Mouse (Mus musculus): ENCODE measurements around the gene Fam118b. TPM values are rescaled to one million over a fixed set of nuclear protein-coding genes. Genes with fewer than 3 reads are reported as not detected.

Gene Fam118b
- polyA plus RNA-seq, 1 experiment from 2014 or later: 11.4 TPM

- 73% methylated on average over 3 of the region's 3 CpGs for WGBS (ENCODE audit: insufficient replicate concordance)
- no peak overlapping the region for H3K27ac ChIP-seq (replicated peaks)
- H3K4me2 ChIP-seq: no peak overlapping the region
- H3K9me3 ChIP-seq (replicated peaks): no peaks in the 10 kb centered on the region
- H3K27me3 ChIP-seq: no peaks in the 10 kb centered on the region
- no peak overlapping the region for H3K4me3 ChIP-seq (replicated peaks)
- ATAC-seq (ENCODE audit: insufficient read depth): no peak
- no peak overlapping the region for H3K9ac ChIP-seq
- H3K4me1 ChIP-seq (replicated peaks): 0 out of 2 replicates have a peak, but pooled peaks cover 4% of the 10 kb centered on the region
- no peaks in the 10 kb centered on the region for H3K36me3 ChIP-seq (replicated peaks)
Observed at GRCm38 (mm10) chr9:35290417-35290816, 22.8 kb upstream of the Fam118b start.

GRCm38 (mm10) chr9:35289992-35290391 lies 22.4 kb upstream of the Fam118b start:
- H3K9ac ChIP-seq: no peak overlapping the region
- ATAC-seq (ENCODE audit: insufficient read depth): no peak
- H3K9me3 ChIP-seq (replicated peaks): no peaks in the 10 kb centered on the region
- H3K4me2 ChIP-seq: no peak overlapping the region
- H3K4me1 ChIP-seq (replicated peaks): 0 out of 2 replicates have a peak, but pooled peaks cover 4% of the 10 kb centered on the region
- no peak overlapping the region for H3K27ac ChIP-seq (replicated peaks)
- no peaks in the 10 kb centered on the region for H3K27me3 ChIP-seq
- no peak overlapping the region for H3K4me3 ChIP-seq (replicated peaks)
- H3K36me3 ChIP-seq (replicated peaks): no peaks in the 10 kb centered on the region
- 52% methylated on average over 7 of the region's 7 CpGs for WGBS (ENCODE audit: insufficient replicate concordance)

- Histone ChIP-seq H3K36me3 (replicated peaks) (no peaks in the 10 kb centered on the region), H3K9ac (no peak overlapping the region), H3K9me3 (replicated peaks) (no peaks in the 10 kb centered on the region), H3K4me2 (no peak overlapping the region), H3K27ac (replicated peaks) (no peak overlapping the region), H3K4me1 (replicated peaks) (0 out of 2 replicates have a peak, but pooled peaks cover 4% of the 10 kb centered on the region), H3K27me3 (no peaks in the 10 kb centered on the region), H3K4me3 (replicated peaks) (no peak overlapping the region)
- WGBS (ENCODE audit: insufficient replicate concordance): 68% methylated on average over 3 of the region's 3 CpGs
- no peak for ATAC-seq (ENCODE audit: insufficient read depth)
Observed at GRCm38 (mm10) chr9:35286351-35286750, 18.7 kb upstream of the Fam118b start.

- no peak overlapping the region for H3K27ac ChIP-seq (replicated peaks)
- H3K4me1 ChIP-seq (replicated peaks): no peaks in the 10 kb centered on the region
- H3K9ac ChIP-seq: no peak overlapping the region
- no peak overlapping the region for H3K4me3 ChIP-seq (replicated peaks)
- no peaks in the 10 kb centered on the region for H3K27me3 ChIP-seq
- H3K36me3 ChIP-seq (replicated peaks): no peaks in the 10 kb centered on the region
- WGBS (ENCODE audit: insufficient replicate concordance): 68% methylated on average over 4 of the region's 4 CpGs
- no peaks in the 10 kb centered on the region for H3K9me3 ChIP-seq (replicated peaks)
- ATAC-seq (ENCODE audit: insufficient read depth): no peak
- H3K4me2 ChIP-seq: no peak overlapping the region
Observed at GRCm38 (mm10) chr9:35284351-35284750, 16.7 kb upstream of the Fam118b start.

GRCm38 (mm10) chr9:35283415-35284069 lies 15.9 kb upstream of the Fam118b start:
- ATAC-seq (ENCODE audit: insufficient read depth): no peak
- Histone ChIP-seq H3K4me1 (replicated peaks) (no peaks in the 10 kb centered on the region), H3K27me3 (no peaks in the 10 kb centered on the region), H3K4me3 (replicated peaks) (no peak overlapping the region), H3K9ac (no peak overlapping the region), H3K27ac (replicated peaks) (no peak overlapping the region), H3K4me2 (no peak overlapping the region), H3K9me3 (replicated peaks) (no peaks in the 10 kb centered on the region), H3K36me3 (replicated peaks) (no peaks in the 10 kb centered on the region)
- WGBS (ENCODE audit: insufficient replicate concordance): 72% methylated on average over 13 of the region's 13 CpGs

- Histone ChIP-seq H3K27ac (replicated peaks) (no peak overlapping the region), H3K4me1 (replicated peaks) (no peaks in the 10 kb centered on the region), H3K4me3 (replicated peaks) (no peak overlapping the region), H3K9ac (no peak overlapping the region), H3K27me3 (no peaks in the 10 kb centered on the region), H3K36me3 (replicated peaks) (peaks cover 2% of the 10 kb centered on the region; the same call in 1 of the 2 replicates), H3K4me2 (no peak overlapping the region), H3K9me3 (replicated peaks) (no peaks in the 10 kb centered on the region)
- no peak for ATAC-seq (ENCODE audit: insufficient read depth)
- WGBS (ENCODE audit: insufficient replicate concordance): 68% methylated on average over 5 of the region's 5 CpGs
Observed at GRCm38 (mm10) chr9:35282851-35283200, 15.2 kb upstream of the Fam118b start.

- no peaks in the 10 kb centered on the region for H3K27me3 ChIP-seq
- H3K4me3 ChIP-seq (replicated peaks): no peak overlapping the region
- H3K4me2 ChIP-seq: no peak overlapping the region
- no peak overlapping the region for H3K27ac ChIP-seq (replicated peaks)
- no peak overlapping the region for H3K9ac ChIP-seq
- peaks cover 5% of the 10 kb centered on the region; the same call in 1 of the 2 replicates for H3K36me3 ChIP-seq (replicated peaks)
- no peak for ATAC-seq (ENCODE audit: insufficient read depth)
- 20% methylated on average over 5 of the region's 5 CpGs for WGBS (ENCODE audit: insufficient replicate concordance)
- H3K9me3 ChIP-seq (replicated peaks): no peaks in the 10 kb centered on the region
- H3K4me1 ChIP-seq (replicated peaks): no peaks in the 10 kb centered on the region
Observed at GRCm38 (mm10) chr9:35282006-35282850, 14.6 kb upstream of the Fam118b start.

- ATAC-seq (ENCODE audit: insufficient read depth): no peak
Observed at GRCm38 (mm10) chr9:35278451-35278850, 10.8 kb upstream of the Fam118b start.

GRCm38 (mm10) chr9:35277855-35278365 lies 10.3 kb upstream of the Fam118b start:
- no peak overlapping the region for H3K4me2 ChIP-seq
- no peaks in the 10 kb centered on the region for H3K27me3 ChIP-seq
- H3K27ac ChIP-seq (replicated peaks): no peak overlapping the region
- H3K9me3 ChIP-seq (replicated peaks): no peaks in the 10 kb centered on the region
- H3K36me3 ChIP-seq (replicated peaks): peaks cover 39% of the 10 kb centered on the region
- H3K9ac ChIP-seq: no peak overlapping the region
- no peak for ATAC-seq (ENCODE audit: insufficient read depth)
- H3K4me1 ChIP-seq (replicated peaks): no peaks in the 10 kb centered on the region
- 71% methylated on average over 3 of the region's 3 CpGs for WGBS (ENCODE audit: insufficient replicate concordance)
- no peak overlapping the region for H3K4me3 ChIP-seq (replicated peaks)

More at GRCm38 (mm10) chr9:35278451-35278850, 10.8 kb upstream of the Fam118b start:
- Histone ChIP-seq H3K27me3 (no peaks in the 10 kb centered on the region), H3K4me3 (replicated peaks) (no peak overlapping the region), H3K9me3 (replicated peaks) (no peaks in the 10 kb centered on the region), H3K9ac (no peak overlapping the region), H3K36me3 (replicated peaks) (peaks cover 33% of the 10 kb centered on the region), H3K27ac (replicated peaks) (no peak overlapping the region), H3K4me2 (no peak overlapping the region), H3K4me1 (replicated peaks) (no peaks in the 10 kb centered on the region)
- WGBS (ENCODE audit: insufficient replicate concordance): 65% methylated on average over 4 of the region's 4 CpGs

- no peaks in the 10 kb centered on the region for H3K27me3 ChIP-seq
- H3K9ac ChIP-seq: peak overlapping the region; percentile 61
- peak overlapping the region; percentile 73 for H3K4me3 ChIP-seq (replicated peaks)
- H3K4me2 ChIP-seq: peak overlapping the region; percentile 91
- H3K27ac ChIP-seq (replicated peaks): peak overlapping the region; percentile 56; the same call in 1 of the 2 replicates
- peak; percentile 54 for ATAC-seq (ENCODE audit: insufficient read depth)
- WGBS (ENCODE audit: insufficient replicate concordance): 1% methylated on average over 21 of the region's 21 CpGs
- peaks cover 64% of the 10 kb centered on the region for H3K4me1 ChIP-seq (replicated peaks)
- no peaks in the 10 kb centered on the region for H3K9me3 ChIP-seq (replicated peaks)
- H3K36me3 ChIP-seq (replicated peaks): peaks cover 16% of the 10 kb centered on the region
Observed at GRCm38 (mm10) chr9:35267976-35268715, 541 bp upstream of the Fam118b start.

- 13% methylated on average over 3 of the region's 3 CpGs for WGBS (ENCODE audit: insufficient replicate concordance)
- Histone ChIP-seq H3K27ac (replicated peaks) (no peak overlapping the region), H3K9ac (no peak overlapping the region), H3K4me3 (replicated peaks) (no peak overlapping the region), H3K36me3 (replicated peaks) (no peaks in the 10 kb centered on the region), H3K4me2 (no peak overlapping the region), H3K27me3 (no peaks in the 10 kb centered on the region), H3K4me1 (replicated peaks) (peaks cover 55% of the 10 kb centered on the region), H3K9me3 (replicated peaks) (no peaks in the 10 kb centered on the region)
- ATAC-seq (ENCODE audit: insufficient read depth): no peak
Observed at GRCm38 (mm10) chr9:35264509-35264908, 3.1 kb downstream of the Fam118b start.

Data from liver, embryonic 15.5 days (tissue).